Mouse (Mus musculus) lung, postnatal 0 days (tissue): ENCODE measurements around the gene Egr2.

Experiments
- CTCF ChIP-seq: IDR thresholded peaks from 2 replicates; pipeline ENCODE4 v1.5.1; 2016; ENCODE audit warnings: antibody characterized with exemption, mild to moderate bottlenecking
- EP300 ChIP-seq: IDR thresholded peaks from 2 replicates; pipeline ENCODE4 v1.6.1; 2016; ENCODE audit warnings: antibody characterized with exemption, mild to moderate bottlenecking, control low read depth

GRCm38 (mm10) chr10:67492161-67492571, 43.1 kb upstream of the Egr2 start:
- TF ChIP-seq EP300 (no peak), CTCF (no peak)
